Mouse (Mus musculus): ENCODE measurements at regions not wholly inside any gene's neighbourhood (a gene's known extent, or its start where the extent isn't known, plus 50 kb on each side); places are given as distances from the start of the nearest gene placed in this dataset.

DNA sequence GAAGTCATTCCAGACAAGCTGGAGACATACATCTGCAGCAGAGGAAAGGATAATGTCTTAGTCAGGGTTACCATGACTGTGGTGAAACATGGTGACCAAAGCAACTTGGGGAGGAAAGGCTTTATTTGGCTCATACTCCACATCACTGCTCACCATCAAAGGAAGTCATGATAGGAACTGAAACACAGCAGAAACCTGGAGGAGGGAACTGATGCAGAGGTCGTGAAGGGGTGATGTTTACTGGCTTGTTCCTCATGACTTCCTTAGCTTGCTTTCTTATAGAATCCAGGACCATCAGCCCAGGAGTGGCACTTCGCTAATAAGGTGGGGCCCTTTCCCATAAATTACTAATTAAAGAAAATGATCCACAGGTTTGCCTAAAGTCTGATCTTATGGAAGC, 55.1 kb upstream of the Bod1l start:
- no peak for ATAC-seq (replicated peaks)
- H3K9me3 ChIP-seq = no peaks in the 10 kb centered on the region
- WGBS = 63% methylated on average over 2 of the region's 2 CpGs

GRCm38 (mm10) chr5:41898748-41899147, 54.6 kb upstream of the Bod1l start:
- H3K9ac ChIP-seq (replicated peaks) = no peak overlapping the region
- H3K36me3 ChIP-seq = no peaks in the 10 kb centered on the region
- no peak overlapping the region for H3K27ac ChIP-seq (replicated peaks)
- ATAC-seq (replicated peaks) = no peak
- H3K4me1 ChIP-seq = no peaks in the 10 kb centered on the region
- H3K4me3 ChIP-seq = no peak overlapping the region
- no peak overlapping the region for H3K4me2 ChIP-seq (replicated peaks)
- 53% methylated on average over 1 of the region's 1 CpGs for WGBS
- H3K27me3 ChIP-seq = no peaks in the 10 kb centered on the region
- H3K9me3 ChIP-seq = no peaks in the 10 kb centered on the region

More for the DNA sequence above, 55.1 kb upstream of the Bod1l start:
- H3K36me3 ChIP-seq = no peaks in the 10 kb centered on the region
- H3K4me2 ChIP-seq (replicated peaks) = no peak overlapping the region
- no peak overlapping the region for H3K9ac ChIP-seq (replicated peaks)
- H3K4me1 ChIP-seq = no peaks in the 10 kb centered on the region
- H3K27me3 ChIP-seq = no peaks in the 10 kb centered on the region
- H3K27ac ChIP-seq (replicated peaks) = no peak overlapping the region
- no peak overlapping the region for H3K4me3 ChIP-seq

Data from forebrain, embryonic 15.5 days (tissue).